Mouse (Mus musculus) gastrocnemius, postnatal 4 days (tissue): ENCODE data around the gene Gm3424. TPM values are rescaled to one million over a fixed set of nuclear protein-coding genes. Genes with fewer than 3 reads are reported as not detected.
"Not testable (repeated sequence)": the region's sequence is repeated elsewhere in the genome, so short reads cannot be mapped to it uniquely, and the experiment has no call there.

ENCODE experiments used
- DNase-seq, 2 experiments: peaks; one replicate each; pipeline ENCODE4 v3.0.0; 2021 to 2022; ENCODE audit warnings: low spot score in 2 of 2, mixed read lengths in 2 of 2
- long read RNA-seq, 2 experiments: library from polyadenylated mRNA; stranded (forward); transcript quantifications; one replicate each; pipeline ENCODE4 v2.0.0; 2021
- total RNA-seq, 2 experiments: library from RNA; stranded (reverse); gene quantifications; 2 replicates each; pipeline ENCODE4 v1.2.3; 2021

Gene Gm3424
- not detected for total RNA-seq
- long read RNA-seq, experiment 1, result 0 reads
- long read RNA-seq, experiment 2, result 0 reads

DNA sequence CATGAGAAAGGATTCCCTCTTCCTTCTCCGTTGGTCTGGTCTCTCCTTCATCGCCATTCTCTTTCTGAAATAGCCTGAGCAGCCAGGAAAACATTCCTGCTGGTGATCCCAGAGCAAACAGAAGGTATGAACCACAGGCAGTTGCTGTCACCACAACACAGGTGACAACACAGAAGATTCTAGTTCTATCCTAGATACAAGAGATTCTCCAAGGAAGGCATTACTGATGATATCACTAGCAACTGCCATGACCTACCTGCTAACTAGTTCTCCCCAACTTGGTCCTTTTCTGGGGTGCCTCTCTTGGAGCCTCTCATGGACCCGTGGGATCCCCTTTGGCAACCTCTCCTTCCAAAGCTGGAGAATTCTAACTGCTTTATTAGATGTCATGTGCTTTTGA is at the start of gene Gm3424:
TSS of gene Gm3424 (minus strand) at position 101 of the 400 bp plus-strand sequence.
- not testable (repeated sequence) for DNase-seq

DNA sequence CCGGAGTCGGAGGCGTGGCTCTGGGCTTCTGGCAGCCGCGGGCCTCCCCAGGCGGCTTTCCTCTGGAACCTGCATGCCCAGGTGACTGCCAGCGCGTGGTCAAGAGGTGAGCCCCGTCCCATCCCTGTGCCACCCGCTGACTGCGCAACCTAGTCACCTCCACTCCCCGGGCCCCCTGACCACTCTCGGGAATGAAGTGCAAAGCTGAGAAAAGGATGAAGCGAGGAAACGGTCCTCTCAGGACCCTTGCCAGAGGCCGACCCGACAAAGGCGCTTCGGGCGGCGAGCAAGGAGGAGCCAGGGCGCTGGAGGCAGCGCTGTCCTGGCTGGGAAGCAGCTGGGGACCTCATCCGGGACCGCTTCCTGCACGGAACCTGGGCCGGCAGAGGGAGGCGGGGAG is 49.7 kb upstream of the Gm3424 start:
- not testable (repeated sequence) for DNase-seq

DNA sequence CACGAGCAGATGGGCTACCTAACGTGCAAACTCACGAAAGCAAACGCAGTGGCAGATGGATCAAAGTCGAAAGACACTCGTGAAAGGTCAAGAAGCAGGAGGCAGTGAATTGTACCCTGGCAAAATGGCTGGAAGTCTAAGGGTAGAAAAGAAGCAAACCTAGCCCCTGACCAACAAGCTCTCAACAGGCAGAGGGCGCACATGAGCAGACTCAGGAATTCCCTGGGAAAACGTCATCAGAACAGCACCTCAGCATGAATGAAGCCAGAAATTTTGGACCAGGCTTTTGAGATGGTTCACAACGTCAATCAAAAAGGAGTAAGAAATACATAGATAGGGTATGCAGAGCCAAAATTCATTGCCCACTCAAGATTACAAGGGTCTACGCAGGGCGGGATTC is 49.0 kb upstream of the Gm3424 start:
- DNase-seq, result not testable (repeated sequence)

DNA sequence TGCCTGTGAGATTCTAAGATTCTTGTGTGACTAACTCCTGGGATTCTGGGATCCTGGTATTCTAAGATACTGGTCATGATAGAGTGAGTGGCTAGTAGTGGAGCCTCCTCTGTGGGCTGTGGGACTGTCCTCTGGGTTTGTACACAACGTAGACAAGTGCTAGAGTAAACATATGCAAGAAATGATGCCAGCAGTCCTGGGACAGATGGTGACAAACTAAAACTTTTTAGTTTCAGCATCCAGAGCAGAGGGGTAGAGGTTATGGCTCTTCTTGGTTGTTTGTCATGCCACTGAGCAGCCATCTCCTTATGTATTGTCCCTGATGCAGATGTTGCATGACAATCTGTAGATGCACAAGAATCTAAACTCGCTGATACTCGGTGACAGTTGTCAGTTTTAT is 25.8 kb upstream of the Gm3424 start:
- DNase-seq, result not testable (repeated sequence)

DNA sequence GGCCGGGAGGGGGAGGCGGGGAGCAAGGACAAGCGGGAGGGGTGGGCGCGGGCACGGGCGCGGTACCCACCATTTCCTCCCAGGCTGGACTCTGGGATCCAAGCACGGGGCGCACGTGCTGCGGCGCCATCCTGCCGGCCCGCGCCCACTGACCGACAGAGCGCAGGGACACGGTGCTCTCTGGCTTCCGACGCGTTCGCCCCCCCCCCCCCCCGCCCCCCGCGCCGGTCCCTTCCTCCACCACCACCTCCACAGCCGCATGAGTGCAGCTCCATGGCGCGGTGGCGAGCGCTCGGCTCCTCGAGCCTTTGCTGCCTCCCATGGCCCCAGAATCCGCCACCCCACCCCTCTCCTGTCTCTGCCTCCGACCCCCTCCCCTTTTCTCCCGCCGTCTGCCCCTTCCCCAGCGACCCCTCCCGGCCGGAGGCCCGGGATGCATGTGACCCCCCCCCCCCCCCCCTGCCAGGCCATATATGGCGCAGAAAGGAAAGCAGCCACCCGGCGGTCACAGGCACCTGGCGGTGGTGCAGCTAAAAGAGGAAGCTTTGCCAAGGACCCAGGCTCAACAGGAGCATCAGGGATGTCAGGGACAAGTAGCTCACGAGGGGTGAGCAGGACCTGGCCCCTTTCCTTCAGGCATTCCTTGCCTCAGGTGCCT is 17.3 kb downstream of the Gm3424 start:
- not testable (repeated sequence) for DNase-seq

DNA sequence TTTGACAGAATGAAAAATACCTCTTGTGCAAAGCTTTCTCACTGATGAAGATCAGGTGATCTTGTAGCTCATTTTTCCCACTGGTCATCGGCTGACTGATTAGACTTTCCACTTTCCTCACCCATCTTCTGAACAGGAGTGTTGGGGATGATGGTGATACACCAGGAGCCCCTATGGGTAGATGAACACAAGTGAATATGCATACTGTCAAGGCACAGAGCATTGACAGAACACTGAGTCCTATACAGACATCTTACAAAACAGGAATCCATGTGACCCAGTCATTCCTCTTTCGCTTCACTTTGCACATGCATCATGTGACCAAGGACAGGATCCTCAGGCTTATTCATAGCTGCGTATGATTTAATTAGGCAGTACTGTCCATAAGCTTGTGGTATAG is 22.2 kb downstream of the Gm3424 start, which contains the start of gene Gm3383:
TSS of gene Gm3383 (minus strand) at position 101 of the 400 bp plus-strand sequence.
- DNase-seq, result not testable (repeated sequence)

Other genes with a start within 250 kb of the Gm3424 start
- gene Gm8265, start 197.3 kb downstream of the Gm3424 start, total RNA-seq, result not detected
- gene Gm9603, start 142.9 kb downstream of the Gm3424 start, total RNA-seq, result not detected
- 1 to 10 TPM in 1 of 2 experiments, under 1 TPM in 1; 0.88 to 1.2 TPM for gene Gm3373, start 88.8 kb downstream of the Gm3424 start, total RNA-seq
- gene Gm3383, start 22.3 kb downstream of the Gm3424 start, total RNA-seq, result 1 to 10 TPM; 1.6 to 2.5 TPM
- 1 to 10 TPM in 1 of 2 experiments, under 1 TPM in 1; 0.54 to 1.1 TPM for gene Gm8237, start 50.1 kb upstream of the Gm3424 start, total RNA-seq
- under 1 TPM; 0.52 to 0.57 TPM for gene Gm3248, start 131.4 kb upstream of the Gm3424 start, total RNA-seq
- gene Gm3453, start 148.8 kb upstream of the Gm3424 start, total RNA-seq, result not detected
- gene Gm6337, start 227.9 kb upstream of the Gm3424 start, total RNA-seq, result not detected